Mouse (Mus musculus) forebrain, embryonic 13.5 days (tissue): ENCODE measurements around the gene Gm44503. TPM values are rescaled to one million over a fixed set of nuclear protein-coding genes. Genes with fewer than 3 reads are reported as not detected.

Experiments used
- ATAC-seq: fragments of 200-750 bp; cut with Nextera tagmentation; 2 replicates; pipeline ENCODE4 v1.8.0; 2017
- H3K27ac ChIP-seq: fragments of 300-500 bp; sonication (generic); 2 replicates; pipeline ENCODE4 v1.5.1; 2015; ENCODE audit warnings: inconsistent platforms, mild to moderate bottlenecking, moderate library complexity
- H3K27me3 ChIP-seq: fragments of 300-500 bp; sonication (generic); 2 replicates; pipeline ENCODE4 v1.6.1; 2015; ENCODE audit warnings: mild to moderate bottlenecking, inconsistent platforms
- H3K36me3 ChIP-seq: fragments of 300-500 bp; sonication (generic); 2 replicates; pipeline ENCODE4 v1.6.1; 2015; ENCODE audit warnings: mild to moderate bottlenecking, inconsistent platforms; ENCODE audit not compliant: poor library complexity, severe bottlenecking
- H3K4me1 ChIP-seq: fragments of 300-500 bp; sonication (generic); 2 replicates; pipeline ENCODE4 v1.6.1; 2015; ENCODE audit warnings: inconsistent platforms
- H3K4me2 ChIP-seq: fragments of 300-500 bp; sonication (generic); 2 replicates; pipeline ENCODE4 v1.6.1; 2015; ENCODE audit warnings: inconsistent platforms, mild to moderate bottlenecking, moderate library complexity
- H3K4me3 ChIP-seq: fragments of 300-500 bp; sonication (generic); 2 replicates; pipeline ENCODE4 v1.5.1; 2015; ENCODE audit warnings: mild to moderate bottlenecking, inconsistent platforms
- H3K9ac ChIP-seq: fragments of 300-500 bp; sonication (generic); 2 replicates; pipeline ENCODE4 v1.6.1; 2015; ENCODE audit warnings: mild to moderate bottlenecking, inconsistent platforms
- H3K9me3 ChIP-seq: fragments of 300-500 bp; sonication (generic); replicated peaks from 2 replicates; pipeline ENCODE4 v1.6.1; 2016; ENCODE audit warnings: inconsistent platforms
- WGBS: fragments of 180-500 bp; shearing (Covaris S2); methylation state at CpG from one replicate; pipeline ENCODE4 v1.1.7; 2015; 5-methylcytosine and 5-hydroxymethylcytosine counted together
- polyA plus RNA-seq: library from polyadenylated mRNA; unstranded; fragments of >200 nt; fragmentation: Nextera tagmentation; extraction: Ambion mirVana; gene quantifications from 2 replicates; pipeline ENCODE4 v1.2.1, GENCODE M21; 2015

Gm44503 gene
- polyA plus RNA-seq, 1 experiment from 2014 or later = not detected

- no peak for ATAC-seq
- Histone ChIP-seq H3K27me3 (no peaks in the 10 kb centered on the region), H3K9me3 (no peaks in the 10 kb centered on the region), H3K4me3 (peak within 1 kb of the TSS; percentile 77), H3K4me2 (peak within 1 kb of the TSS; percentile 74), H3K4me1 (peaks cover 27% of the 10 kb centered on the region), H3K27ac (peak within 1 kb of the TSS; percentile 74), H3K9ac (peak within 1 kb of the TSS; percentile 84), H3K36me3 (0 out of 2 replicates have a peak, but pooled peaks cover 6% of the 10 kb centered on the region)
- 35% methylated on average over 6 of the region's 6 CpGs for WGBS
Measured at GRCm38 (mm10) chr9:73040080-73040479, 81.4 kb downstream of the Gm44503 start, which contains the start of gene Pigb. Gene Pigb (minus strand): TSS chr9:73040378.

- 1% methylated on average over 41 of the region's 41 CpGs for WGBS
- peak within 1 kb of the TSS; percentile 44 for H3K4me3 ChIP-seq
- H3K4me1 ChIP-seq = peaks cover 20% of the 10 kb centered on the region
- no peaks in the 10 kb centered on the region for H3K27me3 ChIP-seq
- H3K9me3 ChIP-seq = no peaks in the 10 kb centered on the region
- no peaks in the 10 kb centered on the region for H3K36me3 ChIP-seq
- ATAC-seq = peak; percentile 65
- H3K9ac ChIP-seq = peak within 1 kb of the TSS; percentile 71
- peak within 1 kb of the TSS; percentile 83 for H3K4me2 ChIP-seq
- no peak within 1 kb of the TSS for H3K27ac ChIP-seq
Measured at GRCm38 (mm10) chr9:73044146-73045079, 85.8 kb downstream of the Gm44503 start, which contains the start of gene Rab27a. Gene Rab27a (plus strand): TSS chr9:73044854.

GRCm38 (mm10) chr9:73045204-73045603 lies 86.6 kb downstream of the Gm44503 start:
- no peaks in the 10 kb centered on the region for H3K27me3 ChIP-seq
- no peak for ATAC-seq
- no peak overlapping the region for H3K27ac ChIP-seq
- WGBS = 22% methylated on average over 7 of the region's 7 CpGs
- H3K4me3 ChIP-seq = peak overlapping the region; percentile 44
- no peaks in the 10 kb centered on the region for H3K36me3 ChIP-seq
- H3K4me1 ChIP-seq = peaks cover 21% of the 10 kb centered on the region
- no peaks in the 10 kb centered on the region for H3K9me3 ChIP-seq
- H3K4me2 ChIP-seq = peak overlapping the region; percentile 83
- H3K9ac ChIP-seq = peak overlapping the region; percentile 71; the same call in 1 of the 2 replicates

GRCm38 (mm10) chr9:73045711-73046110 lies 87.1 kb downstream of the Gm44503 start:
- Histone ChIP-seq H3K27ac (no peak overlapping the region), H3K4me1 (peaks cover 16% of the 10 kb centered on the region), H3K4me2 (no peak overlapping the region), H3K4me3 (no peak overlapping the region), H3K9me3 (no peaks in the 10 kb centered on the region), H3K9ac (no peak overlapping the region), H3K36me3 (no peaks in the 10 kb centered on the region), H3K27me3 (no peaks in the 10 kb centered on the region)
- no peak for ATAC-seq
- WGBS = 84% methylated on average over 10 of the region's 10 CpGs

- Histone ChIP-seq H3K4me1 (peaks cover 16% of the 10 kb centered on the region), H3K36me3 (no peaks in the 10 kb centered on the region), H3K27me3 (no peaks in the 10 kb centered on the region), H3K4me3 (no peak overlapping the region), H3K4me2 (no peak overlapping the region), H3K27ac (no peak overlapping the region), H3K9ac (no peak overlapping the region), H3K9me3 (no peaks in the 10 kb centered on the region)
- WGBS = 91% methylated on average over 2 of the region's 2 CpGs
- ATAC-seq = no peak
Measured at GRCm38 (mm10) chr9:73047906-73048305, 89.3 kb downstream of the Gm44503 start.

- Histone ChIP-seq H3K9ac (no peak overlapping the region), H3K4me2 (no peak overlapping the region), H3K36me3 (no peaks in the 10 kb centered on the region), H3K4me3 (no peak overlapping the region), H3K27me3 (no peaks in the 10 kb centered on the region), H3K9me3 (no peaks in the 10 kb centered on the region), H3K27ac (no peak overlapping the region), H3K4me1 (peaks cover 16% of the 10 kb centered on the region)
- WGBS = 2% methylated on average over 4 of the region's 4 CpGs
- no peak for ATAC-seq
Measured at GRCm38 (mm10) chr9:73048927-73049326, 90.3 kb downstream of the Gm44503 start.

GRCm38 (mm10) chr9:73049833-73050232 lies 91.2 kb downstream of the Gm44503 start:
- H3K27ac ChIP-seq = no peak overlapping the region
- 57% methylated on average over 5 of the region's 5 CpGs for WGBS
- ATAC-seq = no peak
- no peaks in the 10 kb centered on the region for H3K27me3 ChIP-seq
- peaks cover 8% of the 10 kb centered on the region for H3K4me1 ChIP-seq
- no peak overlapping the region for H3K4me2 ChIP-seq
- H3K4me3 ChIP-seq = no peak overlapping the region
- H3K36me3 ChIP-seq = no peaks in the 10 kb centered on the region
- no peak overlapping the region for H3K9ac ChIP-seq
- H3K9me3 ChIP-seq = no peaks in the 10 kb centered on the region

- 41% methylated on average over 8 of the region's 8 CpGs for WGBS
- Histone ChIP-seq H3K27me3 (no peaks in the 10 kb centered on the region), H3K36me3 (no peaks in the 10 kb centered on the region), H3K4me3 (no peak overlapping the region), H3K9ac (no peak overlapping the region), H3K27ac (no peak overlapping the region), H3K4me1 (peaks cover 3% of the 10 kb centered on the region; the same call in 1 of the 2 replicates), H3K9me3 (no peaks in the 10 kb centered on the region), H3K4me2 (no peak overlapping the region)
- no peak for ATAC-seq
Measured at GRCm38 (mm10) chr9:73050606-73051005, 92.0 kb downstream of the Gm44503 start.

GRCm38 (mm10) chr9:73055441-73055911 lies 96.8 kb downstream of the Gm44503 start:
- ATAC-seq = no peak

GRCm38 (mm10) chr9:73059224-73059623 lies 100.6 kb downstream of the Gm44503 start:
- Histone ChIP-seq H3K27me3 (no peaks in the 10 kb centered on the region), H3K4me1 (0 out of 2 replicates have a peak, but pooled peaks cover 2% of the 10 kb centered on the region), H3K9ac (no peak overlapping the region), H3K36me3 (no peaks in the 10 kb centered on the region), H3K27ac (no peak overlapping the region), H3K4me3 (no peak overlapping the region), H3K4me2 (no peak overlapping the region), H3K9me3 (no peaks in the 10 kb centered on the region)
- 84% methylated on average over 4 of the region's 4 CpGs for WGBS
- ATAC-seq = no peak

More at GRCm38 (mm10) chr9:73055441-73055911, 96.8 kb downstream of the Gm44503 start:
- Histone ChIP-seq H3K27ac (no peak overlapping the region), H3K27me3 (no peaks in the 10 kb centered on the region), H3K4me1 (no peaks in the 10 kb centered on the region), H3K9ac (no peak overlapping the region), H3K36me3 (no peaks in the 10 kb centered on the region), H3K4me3 (no peak overlapping the region), H3K9me3 (no peaks in the 10 kb centered on the region), H3K4me2 (no peak overlapping the region)
- WGBS = 69% methylated on average over 10 of the region's 10 CpGs

- peak overlapping the region; percentile 29 for H3K4me2 ChIP-seq
- no peaks in the 10 kb centered on the region for H3K9me3 ChIP-seq
- H3K27me3 ChIP-seq = no peaks in the 10 kb centered on the region
- no peaks in the 10 kb centered on the region for H3K36me3 ChIP-seq
- H3K27ac ChIP-seq = no peak overlapping the region
- WGBS = 36% methylated on average over 15 of the region's 15 CpGs
- H3K9ac ChIP-seq = no peak overlapping the region
- H3K4me3 ChIP-seq = no peak overlapping the region
- no peak for ATAC-seq
- H3K4me1 ChIP-seq = 0 out of 2 replicates have a peak, but pooled peaks cover 2% of the 10 kb centered on the region
Measured at GRCm38 (mm10) chr9:73063621-73064290, 105.1 kb downstream of the Gm44503 start.
